Mouse (Mus musculus): ENCODE data around the gene Mylpf.
"Not testable (repeated sequence)": the region's sequence is repeated elsewhere in the genome, so short reads cannot be mapped to it uniquely, and the experiment has no call there.

Gene Mylpf

DNA sequence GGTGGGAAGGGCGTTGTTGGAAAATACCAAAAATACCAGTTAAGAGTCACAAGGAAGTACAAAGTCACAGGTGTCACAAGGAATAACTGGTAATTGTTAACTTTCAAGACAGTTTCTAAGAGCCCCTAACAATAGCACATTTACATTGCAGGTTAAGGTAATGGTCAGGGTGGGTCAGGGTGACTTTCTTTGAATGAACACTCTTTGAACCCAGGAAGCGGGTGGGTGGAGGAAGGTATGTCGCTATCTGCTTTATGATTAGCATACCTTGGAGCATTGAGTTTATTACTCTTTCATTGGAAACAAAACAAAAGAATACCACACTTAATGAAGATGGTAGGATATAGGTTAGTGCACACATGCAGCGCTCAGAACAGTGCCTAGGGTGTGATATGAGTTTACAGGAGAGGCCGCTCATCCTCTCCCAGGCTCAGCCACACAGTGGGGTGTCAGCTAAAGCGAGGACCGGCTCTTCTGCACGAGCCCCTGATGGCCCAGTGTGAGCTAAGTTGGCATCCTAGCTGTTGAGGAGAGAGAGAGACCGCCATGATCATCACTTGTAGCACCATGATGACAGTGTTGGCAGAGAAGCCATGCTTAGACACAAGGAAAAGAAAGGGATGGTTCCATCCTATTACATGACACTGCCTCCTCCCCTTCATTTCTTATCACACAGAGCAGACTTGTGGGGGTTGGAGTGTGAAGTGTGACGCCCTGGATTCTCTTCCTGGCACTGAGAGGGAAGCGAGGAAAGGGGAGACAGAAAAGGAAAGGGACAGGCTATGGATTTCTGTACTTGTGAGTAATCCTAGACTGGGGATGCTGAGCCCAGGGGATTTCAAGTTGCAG lies 16.7 kb downstream of the Mylpf start:
- no peak for DNase-seq (ENCODE audit: low spot score)

DNA sequence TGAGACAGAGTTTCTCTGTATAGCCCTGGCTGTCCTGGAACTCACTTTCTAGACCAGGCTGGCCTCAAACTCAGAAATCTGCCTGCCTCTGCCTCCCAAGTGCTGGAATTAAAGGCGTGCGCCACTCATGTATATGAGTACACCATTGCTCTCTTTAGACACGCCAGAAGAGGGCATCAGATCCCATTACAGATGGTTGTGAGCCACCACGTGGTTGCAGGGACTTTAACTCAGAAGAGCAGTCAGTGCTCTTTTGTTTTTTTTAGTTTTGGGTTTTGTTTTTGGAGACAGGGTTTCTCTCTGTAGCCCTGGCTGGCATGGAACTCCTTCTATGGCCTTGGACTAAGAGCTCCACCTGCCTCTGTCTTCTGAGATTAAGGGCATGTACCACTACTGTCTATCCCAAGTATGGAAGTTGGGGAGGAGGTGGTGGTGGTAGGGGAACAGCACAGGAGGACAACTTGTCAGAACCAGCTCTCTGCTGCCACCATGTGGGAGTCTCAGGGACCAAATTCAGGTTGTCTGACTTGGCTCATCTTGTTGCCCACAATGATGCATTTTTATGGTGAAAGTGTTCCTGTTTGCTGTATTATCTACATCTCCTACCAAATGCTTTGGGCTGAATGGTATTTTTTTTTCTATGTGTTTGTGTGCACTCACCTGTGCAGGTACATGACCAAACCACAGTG lies 20.1 kb downstream of the Mylpf start:
- no peak for DNase-seq (ENCODE audit: low spot score)

DNA sequence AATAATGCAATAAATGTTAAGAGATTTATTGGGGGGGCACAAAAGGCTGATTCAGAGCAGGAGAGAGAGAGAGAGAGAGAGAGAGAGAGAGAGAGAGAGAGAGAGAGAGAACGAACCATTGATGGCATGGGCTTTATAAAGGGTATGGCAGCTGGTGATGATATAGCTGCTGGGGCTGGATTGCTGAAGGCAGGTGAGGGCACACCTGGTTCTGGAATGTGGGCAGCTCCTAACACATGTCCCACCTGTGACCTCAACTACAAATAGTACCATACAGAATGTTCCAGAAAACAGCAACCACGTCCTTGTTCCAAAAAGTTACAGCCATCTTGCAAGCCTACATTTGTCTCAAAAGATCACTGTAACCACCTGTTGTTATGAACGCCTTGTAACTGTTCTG lies 22.7 kb downstream of the Mylpf start:
- no peak for DNase-seq (ENCODE audit: low spot score)

DNA sequence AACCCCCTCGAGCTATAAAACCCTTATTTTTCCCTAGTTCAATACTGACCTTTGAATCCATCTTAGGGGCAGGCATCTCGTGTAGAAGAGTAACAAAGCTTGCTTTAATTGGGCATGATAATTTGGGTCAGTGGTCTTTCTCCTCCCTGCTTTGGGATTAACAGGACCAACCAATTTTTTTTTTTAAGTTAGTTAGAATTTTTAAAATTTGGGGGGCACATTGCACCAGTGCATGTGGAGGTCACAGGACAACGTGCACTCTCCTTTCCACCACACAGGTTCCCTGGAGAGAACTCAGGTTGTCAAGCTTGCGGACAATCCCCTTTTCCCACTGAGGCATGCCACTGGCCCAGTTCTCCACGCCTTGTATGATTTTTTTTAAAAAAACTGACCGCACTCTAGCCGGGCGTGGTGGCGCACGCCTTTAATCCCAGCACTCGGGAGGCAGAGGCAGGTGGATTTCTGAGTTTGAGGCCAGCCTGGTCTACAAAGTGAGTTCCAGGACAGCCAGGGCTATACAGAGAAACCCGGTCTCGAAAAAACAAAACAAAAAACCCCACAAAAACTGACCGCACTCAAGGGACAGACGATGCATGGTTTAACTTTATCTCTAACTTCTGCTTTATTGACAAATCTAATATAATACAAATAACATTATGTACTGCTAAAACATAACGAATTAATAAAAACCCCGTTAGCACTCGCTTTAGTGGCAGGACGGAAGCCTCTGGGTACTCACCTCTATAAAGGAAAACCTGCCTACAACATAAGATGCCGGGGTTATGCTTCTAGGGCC lies 23.3 kb downstream of the Mylpf start:
- DNase-seq (ENCODE audit: low spot score), result no peak

DNA sequence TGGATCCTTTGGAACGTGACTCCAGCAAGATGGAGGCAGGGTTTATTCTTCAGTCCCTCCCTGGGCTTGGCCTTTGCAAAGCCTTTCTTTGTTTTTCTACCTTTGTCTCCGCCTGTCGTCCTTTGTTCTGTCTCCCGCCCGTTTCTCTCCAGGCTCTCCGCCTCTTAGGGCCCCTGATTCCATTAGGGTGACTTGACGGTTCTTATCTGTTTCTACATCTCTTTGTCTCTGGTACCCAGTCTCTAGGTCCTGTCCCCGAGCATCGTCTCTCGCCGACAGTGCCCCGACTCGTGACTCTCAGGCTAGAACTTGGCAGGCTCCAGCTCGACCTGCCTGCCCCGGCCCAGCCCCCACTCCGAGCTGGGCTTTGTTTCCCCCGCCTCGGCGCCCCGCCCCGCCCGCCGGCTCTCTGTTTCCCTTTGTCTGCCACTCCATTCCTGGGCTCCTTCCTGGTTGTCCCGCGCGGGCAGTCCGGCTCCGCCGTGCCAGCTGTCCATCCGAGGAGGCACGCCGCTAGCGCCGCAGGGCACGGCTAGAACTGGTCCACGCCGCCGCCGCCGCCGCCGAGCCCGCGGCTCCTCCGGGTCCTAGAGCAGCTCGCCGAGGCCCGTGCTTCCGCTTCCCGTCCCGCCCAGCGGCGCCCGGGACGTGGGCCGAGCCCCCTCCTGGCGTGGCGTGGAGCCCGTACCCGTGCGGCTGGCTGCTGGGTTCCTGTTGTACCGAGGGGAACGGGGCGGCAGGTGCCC lies 24.1 kb downstream of the Mylpf start, which contains the start of the genes Zfp553 and Sept1:
Gene Zfp553 (plus strand): TSS at position 440 of the 746 bp plus-strand sequence.
Gene Sept1 (minus strand): TSS at position 509 of the 746 bp plus-strand sequence.
- peak; percentile 45 for DNase-seq (ENCODE audit: low spot score)

GRCm38 (mm10) chr7:127233368-127233749 lies 24.7 kb downstream of the Mylpf start:
- no peak for DNase-seq (ENCODE audit: low spot score)

- DNase-seq (ENCODE audit: low spot score), result no peak
These were observed 25.1 kb downstream of the Mylpf start for GRCm38 (mm10) chr7:127233765-127234164.

GRCm38 (mm10) chr7:127234777-127235176 lies 26.1 kb downstream of the Mylpf start:
- DNase-seq (ENCODE audit: low spot score), result no peak

DNA sequence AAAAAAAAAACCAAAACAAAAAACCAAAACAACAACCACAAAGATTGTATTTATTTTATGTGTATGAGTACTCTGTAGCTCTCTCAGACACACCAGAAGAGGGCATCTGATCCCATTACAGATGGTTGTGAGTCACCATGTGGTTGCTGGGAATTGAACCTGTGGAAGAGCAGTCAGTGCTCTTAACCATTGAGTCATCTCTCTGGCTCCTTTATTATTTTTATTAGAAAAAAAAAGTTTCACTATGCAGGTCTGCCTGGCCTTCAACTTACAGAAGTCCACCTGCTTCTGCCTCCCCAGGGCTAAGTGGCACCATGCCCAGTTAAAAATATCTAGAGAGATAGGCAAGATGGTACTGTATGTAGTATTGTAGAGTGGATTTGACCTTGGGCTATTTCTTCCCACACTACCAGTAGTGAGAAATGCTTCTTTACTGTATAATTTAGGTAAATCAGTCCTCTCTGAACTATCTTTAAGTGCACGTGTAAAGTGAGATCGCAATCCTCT lies 34.7 kb downstream of the Mylpf start:
- DNase-seq (ENCODE audit: low spot score), result no peak

DNA sequence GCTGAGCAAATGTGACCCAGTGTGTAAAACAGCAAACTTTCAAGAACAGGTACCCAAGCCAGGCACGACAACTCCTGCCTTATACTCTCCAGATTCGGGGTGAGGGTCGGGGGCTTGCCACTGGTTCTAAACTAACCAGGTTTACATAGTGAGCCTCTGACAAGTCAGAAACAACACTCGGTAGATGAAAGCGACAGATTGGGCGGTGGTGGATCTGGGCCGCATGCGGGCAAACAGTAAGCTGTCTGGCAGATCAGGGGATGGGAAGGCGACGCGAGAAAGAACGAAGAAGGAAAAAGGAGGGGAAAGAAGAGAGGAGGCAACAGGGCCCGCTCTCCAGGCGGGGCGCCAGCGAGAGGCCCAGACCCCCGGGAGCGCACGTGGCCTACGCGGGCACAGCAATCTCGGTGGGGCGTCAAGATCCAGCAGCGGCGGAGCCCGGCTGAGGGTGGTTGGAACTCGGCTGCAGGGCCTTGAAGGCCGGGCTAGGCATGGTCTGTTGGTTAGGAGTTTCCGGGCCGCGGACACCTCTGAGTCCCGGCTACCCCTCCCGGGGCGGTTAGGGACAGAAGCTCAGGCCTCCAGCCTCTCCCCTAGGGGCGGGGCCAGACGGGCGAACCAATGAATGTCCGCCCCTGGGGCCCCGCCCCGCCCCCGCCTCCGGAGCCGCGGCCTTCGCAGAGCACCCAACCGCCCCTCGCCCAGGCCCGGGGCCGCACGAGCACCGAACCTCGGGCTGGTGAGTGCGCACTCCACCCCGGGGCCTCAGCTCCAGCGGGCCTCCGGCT lies 35.4 kb downstream of the Mylpf start, which contains the start of gene Zfp771:
Gene Zfp771 (plus strand): TSS at position 405 of the 788 bp plus-strand sequence.
- peak; percentile 76 for DNase-seq (ENCODE audit: low spot score)

GRCm38 (mm10) chr7:127244658-127245510 lies 36.2 kb downstream of the Mylpf start:
- DNase-seq (ENCODE audit: low spot score), result no peak

DNA sequence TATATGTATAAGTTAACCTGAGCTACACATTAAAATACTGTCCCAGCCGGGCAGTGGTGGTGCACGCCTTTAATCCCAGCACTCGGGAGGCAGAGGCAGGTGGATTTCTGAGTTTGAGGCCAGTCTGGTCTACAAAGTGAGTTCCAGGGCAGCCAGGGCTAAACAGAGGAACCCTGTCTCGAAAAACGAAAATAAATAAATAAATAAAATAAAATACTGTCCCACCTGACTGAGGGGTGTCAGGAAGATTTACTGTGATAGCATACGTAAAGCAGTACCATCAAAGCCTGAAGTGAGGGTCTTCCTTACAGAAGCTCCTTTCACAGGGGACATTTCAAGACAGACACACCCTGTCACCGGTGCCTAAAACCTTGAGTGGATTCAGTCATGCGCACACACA lies 41.8 kb downstream of the Mylpf start:
- not testable (repeated sequence) for DNase-seq (ENCODE audit: low spot score)

GRCm38 (mm10) chr7:127252414-127252813 lies 43.7 kb downstream of the Mylpf start:
- DNase-seq (ENCODE audit: low spot score), result no peak

DNA sequence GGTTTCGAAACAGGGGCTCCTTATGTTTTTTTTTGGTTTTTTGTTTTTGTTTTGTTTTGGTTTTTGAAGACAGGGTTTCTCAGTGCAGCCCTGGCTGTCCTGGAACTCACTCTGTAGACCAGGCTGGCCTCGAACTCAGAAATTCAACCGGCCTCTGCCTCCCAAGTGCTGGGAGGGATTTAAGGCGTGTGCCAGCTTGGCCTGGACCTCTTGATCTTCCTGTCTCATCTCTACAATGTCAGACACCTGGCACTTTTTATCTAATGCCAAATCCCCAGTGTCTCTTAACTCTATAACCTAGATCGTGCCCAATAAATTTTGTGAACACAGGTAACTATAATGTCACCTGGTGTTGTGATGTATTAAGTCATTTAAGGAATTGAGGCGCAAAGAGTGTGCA lies 44.7 kb downstream of the Mylpf start:
- no peak for DNase-seq (ENCODE audit: low spot score)

GRCm38 (mm10) chr7:127253821-127254769 lies 45.4 kb downstream of the Mylpf start:
- peak; percentile 79 for DNase-seq (ENCODE audit: low spot score)

GRCm38 (mm10) chr7:127255008-127255407 lies 46.3 kb downstream of the Mylpf start:
- DNase-seq (ENCODE audit: low spot score), result no peak

- no peak for DNase-seq (ENCODE audit: low spot score)
These were observed 47.3 kb downstream of the Mylpf start for GRCm38 (mm10) chr7:127255965-127256364.

DNA sequence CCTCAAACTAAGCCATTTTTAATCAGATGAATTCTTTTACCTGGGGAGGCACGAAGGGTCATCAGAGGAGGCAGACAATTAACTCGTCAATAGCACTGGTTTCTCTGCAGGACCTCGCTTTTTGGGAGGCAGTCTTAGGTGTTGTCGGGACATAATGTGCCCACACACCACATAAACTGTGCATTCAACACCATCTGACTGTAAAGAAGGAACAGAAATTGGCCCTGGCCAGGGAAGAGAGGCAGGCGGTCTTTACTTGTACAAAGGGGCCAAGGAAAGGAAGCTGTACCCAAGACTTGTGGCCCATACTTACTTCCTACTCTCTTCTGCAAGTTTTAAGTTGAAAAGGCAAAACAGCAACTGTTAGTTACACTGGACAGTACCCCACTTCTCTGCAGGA lies 47.8 kb downstream of the Mylpf start:
- no peak for DNase-seq (ENCODE audit: low spot score)
